Mouse (Mus musculus): ENCODE results near the gene Ctnnd2. TPM values are rescaled to one million over a fixed set of nuclear protein-coding genes. Genes with fewer than 3 reads are reported as not detected.

Ctnnd2 gene
- polyA plus RNA-seq, 1 experiment, result 0.28 TPM

- WGBS, result 33% methylated on average over 9 of the region's 9 CpGs
- Histone ChIP-seq H3K4me3 (ENCODE audit: insufficient read depth, low read depth, low read length) (no peak overlapping the region), H3K27ac (ENCODE audit: insufficient read depth, low read depth, low read length) (no peak overlapping the region), H3K27me3 (replicated peaks; ENCODE audit: control insufficient read depth, insufficient read depth, low read length) (no peaks in the 10 kb centered on the region), H3K4me1 (ENCODE audit: control insufficient read depth, insufficient read depth, low read length) (no peaks in the 10 kb centered on the region), H3K36me3 (ENCODE audit: control insufficient read depth, insufficient read depth, low read length) (no peaks in the 10 kb centered on the region)
- DNase-seq, result no peak
- TF ChIP-seq POLR2A (IDR thresholded peaks at IDR 0.05; ENCODE audit: low read depth, low read length), result no peak
- TF ChIP-seq CTCF (conservative IDR thresholded peaks at IDR 0.05; ENCODE audit: insufficient read depth, insufficient read length, low read depth, low read length), result no peak
These were observed 210.9 kb downstream of the Ctnnd2 start for GRCm38 (mm10) chr15:30383075-30383842.

DNA sequence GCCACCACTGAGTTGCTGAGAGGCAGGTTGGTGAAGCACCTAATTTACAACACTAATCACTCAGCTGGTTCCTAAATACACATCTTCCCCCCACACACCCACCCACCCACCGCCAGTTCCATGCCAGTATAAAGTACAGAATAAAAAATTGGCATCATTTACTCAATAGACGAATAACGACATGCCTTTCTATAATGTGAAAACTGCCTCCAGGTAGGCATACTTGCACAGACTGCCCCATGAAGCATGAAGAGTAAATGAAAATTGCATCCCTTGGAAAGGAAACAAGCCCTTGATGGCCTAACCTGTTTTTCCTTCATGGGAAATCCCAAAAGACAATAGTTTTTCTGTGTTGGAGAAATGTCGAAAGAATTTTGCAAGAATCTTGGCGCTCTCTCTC, 212.0 kb downstream of the Ctnnd2 start:
- Histone ChIP-seq H3K27me3 (replicated peaks; ENCODE audit: control insufficient read depth, insufficient read depth, low read length) (no peaks in the 10 kb centered on the region), H3K4me3 (ENCODE audit: insufficient read depth, low read depth, low read length) (no peak overlapping the region), H3K36me3 (ENCODE audit: control insufficient read depth, insufficient read depth, low read length) (no peaks in the 10 kb centered on the region), H3K27ac (ENCODE audit: insufficient read depth, low read depth, low read length) (no peak overlapping the region), H3K4me1 (ENCODE audit: control insufficient read depth, insufficient read depth, low read length) (no peaks in the 10 kb centered on the region)
- 56% methylated on average over 5 of the region's 5 CpGs for WGBS
- no peak for DNase-seq
- no peak for TF ChIP-seq CTCF (conservative IDR thresholded peaks at IDR 0.05; ENCODE audit: insufficient read depth, insufficient read length, low read depth, low read length)
- TF ChIP-seq POLR2A (IDR thresholded peaks at IDR 0.05; ENCODE audit: low read depth, low read length), result no peak

- no peak for DNase-seq
- H3K4me3 ChIP-seq (ENCODE audit: insufficient read depth, low read depth, low read length), result no peak overlapping the region
- H3K27me3 ChIP-seq (replicated peaks; ENCODE audit: control insufficient read depth, insufficient read depth, low read length), result no peaks in the 10 kb centered on the region
- H3K4me1 ChIP-seq (ENCODE audit: control insufficient read depth, insufficient read depth, low read length), result no peaks in the 10 kb centered on the region
- H3K27ac ChIP-seq (ENCODE audit: insufficient read depth, low read depth, low read length), result no peak overlapping the region
- H3K36me3 ChIP-seq (ENCODE audit: control insufficient read depth, insufficient read depth, low read length), result no peaks in the 10 kb centered on the region
- TF ChIP-seq POLR2A (IDR thresholded peaks at IDR 0.05; ENCODE audit: low read depth, low read length) (no peak), CTCF (conservative IDR thresholded peaks at IDR 0.05; ENCODE audit: insufficient read depth, insufficient read length, low read depth, low read length) (no peak)
These were observed 214.1 kb downstream of the Ctnnd2 start for GRCm38 (mm10) chr15:30386489-30386888.

- 58% methylated on average over 6 of the region's 6 CpGs for WGBS
- Histone ChIP-seq H3K4me1 (ENCODE audit: control insufficient read depth, insufficient read depth, low read length) (no peaks in the 10 kb centered on the region), H3K4me3 (ENCODE audit: insufficient read depth, low read depth, low read length) (no peak overlapping the region), H3K27me3 (replicated peaks; ENCODE audit: control insufficient read depth, insufficient read depth, low read length) (no peaks in the 10 kb centered on the region), H3K36me3 (ENCODE audit: control insufficient read depth, insufficient read depth, low read length) (no peaks in the 10 kb centered on the region), H3K27ac (ENCODE audit: insufficient read depth, low read depth, low read length) (no peak overlapping the region)
- TF ChIP-seq CTCF (conservative IDR thresholded peaks at IDR 0.05; ENCODE audit: insufficient read depth, insufficient read length, low read depth, low read length) (no peak), POLR2A (IDR thresholded peaks at IDR 0.05; ENCODE audit: low read depth, low read length) (no peak)
- no peak for DNase-seq
These were observed 214.9 kb downstream of the Ctnnd2 start for GRCm38 (mm10) chr15:30387244-30387643.

DNA sequence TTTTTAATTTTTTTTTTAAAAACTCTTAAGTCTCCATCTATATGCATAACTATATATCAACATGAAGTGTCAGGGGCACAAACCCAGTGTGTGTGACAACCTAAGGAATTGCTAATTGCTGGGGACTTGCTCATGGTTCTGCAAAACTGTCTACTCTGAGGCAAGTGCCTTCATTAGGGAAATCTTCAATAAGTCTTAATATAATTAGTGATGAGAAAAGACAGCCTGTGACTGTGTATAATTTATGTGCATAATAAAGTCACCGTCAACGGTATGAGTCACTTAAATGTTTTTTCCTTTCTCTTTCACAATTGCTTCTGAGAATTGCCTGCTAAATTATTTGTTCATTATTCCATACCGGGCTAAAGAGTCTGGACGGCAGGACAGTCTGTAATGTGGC, 228.7 kb downstream of the Ctnnd2 start:
- no peak for DNase-seq
- H3K27ac ChIP-seq (ENCODE audit: insufficient read depth, low read depth, low read length), result no peak overlapping the region
- TF ChIP-seq POLR2A (IDR thresholded peaks at IDR 0.05; ENCODE audit: low read depth, low read length) (no peak), CTCF (conservative IDR thresholded peaks at IDR 0.05; ENCODE audit: insufficient read depth, insufficient read length, low read depth, low read length) (no peak)
- H3K4me1 ChIP-seq (ENCODE audit: control insufficient read depth, insufficient read depth, low read length), result no peaks in the 10 kb centered on the region
- 66% methylated on average over 4 of the region's 4 CpGs for WGBS
- no peak overlapping the region for H3K4me3 ChIP-seq (ENCODE audit: insufficient read depth, low read depth, low read length)
- H3K36me3 ChIP-seq (ENCODE audit: control insufficient read depth, insufficient read depth, low read length), result no peaks in the 10 kb centered on the region
- H3K27me3 ChIP-seq (replicated peaks; ENCODE audit: control insufficient read depth, insufficient read depth, low read length), result no peaks in the 10 kb centered on the region

DNA sequence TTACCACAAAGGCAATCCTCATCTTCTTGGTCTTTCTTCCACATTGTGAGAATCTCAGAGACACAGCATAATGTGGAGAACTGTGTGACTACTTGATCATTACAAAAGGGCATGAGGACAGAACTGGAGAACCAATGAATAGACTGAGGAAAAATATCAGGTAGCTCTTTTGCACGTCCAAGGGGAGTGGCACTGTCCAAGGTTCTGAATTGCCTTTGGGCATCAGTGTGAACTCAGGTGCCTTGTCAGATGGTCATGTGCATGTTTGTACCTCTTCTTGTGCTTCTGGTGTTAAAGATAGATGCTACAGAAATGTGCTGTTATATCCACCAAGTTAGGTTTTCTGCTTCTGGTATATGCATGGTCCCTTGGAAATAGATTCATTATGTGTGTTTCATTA, 233.9 kb downstream of the Ctnnd2 start:
- DNase-seq, result no peak
- TF ChIP-seq POLR2A (IDR thresholded peaks at IDR 0.05; ENCODE audit: low read depth, low read length) (no peak), CTCF (conservative IDR thresholded peaks at IDR 0.05; ENCODE audit: insufficient read depth, insufficient read length, low read depth, low read length) (no peak)
- WGBS, result 0% methylated on average over 1 of the region's 1 CpGs
- H3K27ac ChIP-seq (ENCODE audit: insufficient read depth, low read depth, low read length), result no peak overlapping the region
- H3K36me3 ChIP-seq (ENCODE audit: control insufficient read depth, insufficient read depth, low read length), result no peaks in the 10 kb centered on the region
- H3K4me3 ChIP-seq (ENCODE audit: insufficient read depth, low read depth, low read length), result no peak overlapping the region
- no peaks in the 10 kb centered on the region for H3K4me1 ChIP-seq (ENCODE audit: control insufficient read depth, insufficient read depth, low read length)
- no peaks in the 10 kb centered on the region for H3K27me3 ChIP-seq (replicated peaks; ENCODE audit: control insufficient read depth, insufficient read depth, low read length)

- no peak for TF ChIP-seq POLR2A (IDR thresholded peaks at IDR 0.05; ENCODE audit: low read depth, low read length)
- TF ChIP-seq CTCF (conservative IDR thresholded peaks at IDR 0.05; ENCODE audit: insufficient read depth, insufficient read length, low read depth, low read length), result no peak
- 81% methylated on average over 5 of the region's 5 CpGs for WGBS
- Histone ChIP-seq H3K27ac (ENCODE audit: insufficient read depth, low read depth, low read length) (no peak overlapping the region), H3K36me3 (ENCODE audit: control insufficient read depth, insufficient read depth, low read length) (no peaks in the 10 kb centered on the region), H3K27me3 (replicated peaks; ENCODE audit: control insufficient read depth, insufficient read depth, low read length) (no peaks in the 10 kb centered on the region), H3K4me3 (ENCODE audit: insufficient read depth, low read depth, low read length) (no peak overlapping the region), H3K4me1 (ENCODE audit: control insufficient read depth, insufficient read depth, low read length) (no peaks in the 10 kb centered on the region)
- DNase-seq, result no peak
These were observed 250.8 kb downstream of the Ctnnd2 start for GRCm38 (mm10) chr15:30423146-30423545.
